Mouse (Mus musculus) MEL (cell line): ENCODE measurements around the gene Atp2a2.

Source experiments
- CTCF ChIP-seq, 3 experiments: IDR thresholded peaks in 2 of 3; conservative IDR thresholded peaks in 1 of 3; 2 replicates each; pipeline ENCODE4 v1.5.1; 2011 to 2012; ENCODE audit warnings: low read length in 3 of 3, low read depth in 2 of 3, mild to moderate bottlenecking in 2 of 3, improper control_type of control experiment in 1 of 3, inconsistent platforms in 1 of 3, mixed read lengths in 1 of 3, moderate library complexity in 1 of 3; ENCODE audit not compliant: control insufficient read depth in 1 of 3, insufficient read depth in 1 of 3, poor library complexity in 1 of 3, severe bottlenecking in 1 of 3
- HCFC1 ChIP-seq: IDR thresholded peaks from 2 replicates; pipeline ENCODE4 v1.6.1; 2012; ENCODE audit warnings: low read depth, mild to moderate bottlenecking, inconsistent platforms, low read length, improper control_type of control experiment, moderate library complexity
- POLR2A ChIP-seq, 2 experiments: IDR thresholded peaks; 2 replicates each; pipeline ENCODE4 v1.6.1; 2011 to 2012; ENCODE audit warnings: low read length in 2 of 2, mild to moderate bottlenecking in 2 of 2, control low read depth in 1 of 2, improper control_type of control experiment in 1 of 2, low read depth in 1 of 2, moderate library complexity in 1 of 2; ENCODE audit not compliant: control insufficient read depth in 1 of 2, insufficient read depth in 1 of 2, poor library complexity in 1 of 2
- SIN3A ChIP-seq: IDR thresholded peaks from 2 replicates; pipeline ENCODE4 v1.6.1; 2012; ENCODE audit warnings: low read length, improper control_type of control experiment, inconsistent platforms

DNA sequence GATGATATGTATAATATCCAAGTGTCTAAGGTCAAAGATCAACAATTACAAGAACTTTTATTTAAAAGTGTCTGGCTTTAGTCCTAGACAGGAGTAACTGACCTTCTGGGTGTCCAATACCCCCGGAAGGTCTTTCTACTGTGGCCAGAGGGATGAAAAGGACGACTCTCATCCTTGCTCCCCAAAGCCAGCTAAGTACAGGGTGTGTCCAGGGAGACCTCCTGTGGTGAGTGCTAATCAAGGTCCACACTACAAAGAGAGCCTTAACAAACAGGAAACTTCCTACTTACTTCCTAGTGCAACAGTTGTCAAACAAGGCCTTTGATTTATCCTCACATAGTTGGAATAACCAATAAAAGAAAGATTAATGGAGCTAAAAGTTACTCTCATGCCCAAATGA is 22.9 kb downstream of the Atp2a2 start:
- TF ChIP-seq POLR2A (IDR thresholded peaks at IDR 0.05; ENCODE audit: control insufficient read depth in 1 of 2, insufficient read depth in 1 of 2, low read depth in 1 of 2, low read length in 2 of 2, poor library complexity in 1 of 2) (no peak), CTCF (IDR thresholded peaks at IDR 0.05 in 2 of 3, conservative IDR thresholded peaks at IDR 0.05 in 1 of 3; ENCODE audit: control insufficient read depth in 1 of 3, insufficient read depth in 1 of 3, low read depth in 2 of 3, low read length in 3 of 3, poor library complexity in 1 of 3, severe bottlenecking in 1 of 3) (no peak), SIN3A (no peak), HCFC1 (no peak)
